ENCODE assay signal across 8 mouse cellular contexts in genomic region chr5:134965473-134965851, GRCm38 (mm10). TPM values are rescaled to one million over a fixed set of nuclear protein-coding genes. Genes with fewer than 3 reads are reported as not detected.
A peak's percentile ranks its signal among the peaks of the same experiment; 100 is the strongest.
DNase-seq lines count a peak whose midpoint lies in the region; ATAC-seq and TF ChIP-seq lines count a peak whose summit lies in the region.

No protein-coding gene starts in this region.

- peak; percentile 83 for TF ChIP-seq RAD21 in MEL (IDR thresholded peaks at IDR 0.05; ENCODE audit: low read depth, low read length)

- peaks cover 0 to 3% of the 10 kb centered on the region in 2 experiments; a peak in 2 of 4 replicates for H3K36me3 ChIP-seq in MEL (ENCODE audit: control insufficient read depth in 1 of 2, insufficient read depth in 2 of 2, low read length in 2 of 2)
- H3K36me3 ChIP-seq in forebrain, embryonic 12.5 days (replicated peaks), result no peaks in the 10 kb centered on the region
- H3K36me3 ChIP-seq in liver, postnatal 0 days (replicated peaks; ENCODE audit: insufficient read depth, low read length), result no peaks in the 10 kb centered on the region
- no peaks in the 10 kb centered on the region for H3K36me3 ChIP-seq in neural tube, embryonic 14.5 days (ENCODE audit: control insufficient read depth, insufficient read depth, low read length)

- no peak for ATAC-seq in forebrain, embryonic 12.5 days (ENCODE audit: low FRiP score)
- ATAC-seq in liver, postnatal 0 days, result peak; percentile 64
- no peak for ATAC-seq in neural tube, embryonic 14.5 days (ENCODE audit: low read depth)

- TF ChIP-seq EP300 in MEL (IDR thresholded peaks at IDR 0.05; ENCODE audit: low read depth in 1 of 2, low read length in 2 of 2), result no peak
- TF ChIP-seq EP300 in liver, postnatal 0 days (IDR thresholded peaks at IDR 0.05; ENCODE audit: low read depth), result no peak

- no peaks in the 10 kb centered on the region for H3K79me2 ChIP-seq in MEL (ENCODE audit: control insufficient read depth, insufficient read depth, low read length, poor library complexity)

- peak overlapping the region; percentile 45 for H3K9ac ChIP-seq in MEL (ENCODE audit: control insufficient read depth, low read depth, low read length, poor library complexity, severe bottlenecking)
- H3K9ac ChIP-seq in forebrain, embryonic 12.5 days, result no peak overlapping the region
- no peak overlapping the region; the same call in 1 of the 2 replicates for H3K9ac ChIP-seq in liver, postnatal 0 days (replicated peaks)
- H3K9ac ChIP-seq in neural tube, embryonic 14.5 days (replicated peaks; ENCODE audit: low read depth, low read length), result no peak overlapping the region

- no peaks in the 10 kb centered on the region for H3K9me3 ChIP-seq in MEL (replicated peaks; ENCODE audit: insufficient read depth, low read length)
- H3K9me3 ChIP-seq in forebrain, embryonic 12.5 days, result no peaks in the 10 kb centered on the region
- H3K9me3 ChIP-seq in liver, postnatal 0 days (ENCODE audit: low read length), result no peaks in the 10 kb centered on the region
- H3K9me3 ChIP-seq in neural tube, embryonic 14.5 days (ENCODE audit: control insufficient read depth, low read length), result no peaks in the 10 kb centered on the region

- no peak overlapping the region for H3K27ac ChIP-seq in MEL (ENCODE audit: control insufficient read depth, low read depth, low read length)
- no peak overlapping the region for H3K27ac ChIP-seq in forebrain, embryonic 12.5 days
- peak overlapping the region; percentile 1; the same call in 1 of the 2 replicates for H3K27ac ChIP-seq in liver, postnatal 0 days (ENCODE audit: low read depth)
- H3K27ac ChIP-seq in neural tube, embryonic 14.5 days (ENCODE audit: low read depth, low read length), result no peak overlapping the region

- peak overlapping the region; percentile 34 to 47 for H3K4me3 ChIP-seq in MEL (ENCODE audit: control insufficient read depth in 1 of 2, insufficient read depth in 1 of 2, low read depth in 2 of 2, low read length in 2 of 2)
- peak overlapping the region; percentile 23; the same call in 1 of the 2 replicates for H3K4me3 ChIP-seq in forebrain, embryonic 12.5 days (replicated peaks)
- H3K4me3 ChIP-seq in liver, postnatal 0 days (ENCODE audit: low read depth, low read length), result peak overlapping the region; percentile 44
- H3K4me3 ChIP-seq in neural tube, embryonic 14.5 days (ENCODE audit: low read depth, low read length), result no peak overlapping the region

- WGBS in forebrain, embryonic 12.5 days, result 8% methylated on average over 10 of the region's 10 CpGs
- WGBS in liver, postnatal 0 days (ENCODE audit: insufficient replicate concordance), result 7% methylated on average over 10 of the region's 10 CpGs
- WGBS in neural tube, embryonic 14.5 days, result 4% methylated on average over 10 of the region's 10 CpGs

- DNase-seq in MEL (ENCODE audit: low read depth, low spot score), result peak; percentile 84
- DNase-seq in cerebellum, adult 11 months, result peak; percentile 41
- DNase-seq in heart, postnatal 4 days, result peak; percentile 86
- peak; percentile 32 to 81 for DNase-seq in layer of hippocampus, adult 18-20 months (ENCODE audit: low spot score in 2 of 2)
- peak; percentile 81 for DNase-seq in liver, postnatal 0 days
- peak; percentile 77 for DNase-seq in thymus, postnatal 0 days (ENCODE audit: low spot score)

- H3K4me1 ChIP-seq in MEL (ENCODE audit: control insufficient read depth in 1 of 2, insufficient read depth in 2 of 2, low read length in 2 of 2), result peaks cover 0 to 3% of the 10 kb centered on the region in 2 experiments; a peak in 2 of 4 replicates
- peaks cover 8% of the 10 kb centered on the region for H3K4me1 ChIP-seq in forebrain, embryonic 12.5 days
- H3K4me1 ChIP-seq in liver, postnatal 0 days (ENCODE audit: insufficient read depth), result peaks cover 6% of the 10 kb centered on the region
- H3K4me1 ChIP-seq in neural tube, embryonic 14.5 days (ENCODE audit: control insufficient read depth, insufficient read depth, low read length), result 0 out of 2 replicates have a peak, but pooled peaks cover 2% of the 10 kb centered on the region

- no peak for TF ChIP-seq POLR2A in MEL (IDR thresholded peaks at IDR 0.05; ENCODE audit: control insufficient read depth in 1 of 2, insufficient read depth in 1 of 2, low read depth in 1 of 2, low read length in 2 of 2, poor library complexity in 1 of 2)

- TF ChIP-seq CTCF in MEL (IDR thresholded peaks at IDR 0.05 in 2 of 3, conservative IDR thresholded peaks at IDR 0.05 in 1 of 3; ENCODE audit: control insufficient read depth in 1 of 3, insufficient read depth in 1 of 3, low read depth in 2 of 3, low read length in 3 of 3, poor library complexity in 1 of 3, severe bottlenecking in 1 of 3), result peak; percentile 76 to 95 (median 82)
- TF ChIP-seq CTCF in liver, postnatal 0 days (IDR thresholded peaks at IDR 0.05; ENCODE audit: low read depth), result peak; percentile 93

- H3K4me2 ChIP-seq in forebrain, embryonic 12.5 days, result peak overlapping the region; percentile 49
- H3K4me2 ChIP-seq in liver, postnatal 0 days (ENCODE audit: low read depth, low read length), result peak overlapping the region; percentile 82
- peak overlapping the region; percentile 34 for H3K4me2 ChIP-seq in neural tube, embryonic 14.5 days (ENCODE audit: low read depth, low read length)

- H3K27me3 ChIP-seq in MEL (ENCODE audit: control insufficient read depth in 1 of 2, insufficient read depth in 2 of 2, low read length in 2 of 2), result no peaks in the 10 kb centered on the region; a peak in 1 of 4 replicates
- peaks cover 22% of the 10 kb centered on the region; the same call in 1 of the 2 replicates for H3K27me3 ChIP-seq in forebrain, embryonic 12.5 days
- H3K27me3 ChIP-seq in liver, postnatal 0 days (ENCODE audit: insufficient read depth, low read length), result no peaks in the 10 kb centered on the region
- H3K27me3 ChIP-seq in neural tube, embryonic 14.5 days (ENCODE audit: control insufficient read depth, insufficient read depth, low read length), result no peaks in the 10 kb centered on the region

RNA-seq across cellular contexts. Expression of gene Cldn4, which starts 18.7 kb away (rescaled TPM):
- total RNA-seq in MEL (2012; rRNA removed), result 0.08 TPM in 1 of 2 replicates, not detected in the other
- under 1 TPM in 1 of 2 experiments, not detected in 1; 0.04 TPM for polyA plus RNA-seq in MEL (2012; ENCODE audit: insufficient read depth in 1 of 2, insufficient read length in 2 of 2, low read depth in 1 of 2, low replicate concordance in 2 of 2, missing spikeins in 1 of 2)
- polyA plus RNA-seq in forebrain, embryonic 12.5 days (2016; fragmentation: Nextera tagmentation; extraction: Ambion mirVana), result 2.0 and 2.8 TPM in 2 replicates
- under 1 TPM in 1 of 2 experiments, not detected in 1; 0.14 TPM for total RNA-seq in heart, postnatal 4 days (2021)
- not detected for total RNA-seq in layer of hippocampus, adult 18-20 months (2021)
- polyA plus RNA-seq in liver, postnatal 0 days (2015; fragmentation: Nextera tagmentation; extraction: Ambion mirVana), result 0.13 and 0.32 TPM in 2 replicates
- polyA plus RNA-seq in neural tube, embryonic 14.5 days (2014; fragmentation: Nextera tagmentation; extraction: Ambion mirVana), result not detected in 2 replicates
- 32.6 and 35.4 TPM in 2 replicates for polyA plus RNA-seq in thymus, postnatal 0 days (2015; fragmentation: Nextera tagmentation; extraction: Ambion mirVana)

RNA-seq across cellular contexts. Expression of gene Cldn3, which starts 20.6 kb away (rescaled TPM):
- not detected in 2 replicates for total RNA-seq in MEL (2012; rRNA removed)
- 1 to 10 TPM in 1 of 2 experiments, not detected in 1; 1.1 TPM for polyA plus RNA-seq in MEL (2012; ENCODE audit: insufficient read depth in 1 of 2, insufficient read length in 2 of 2, low read depth in 1 of 2, low replicate concordance in 2 of 2, missing spikeins in 1 of 2)
- 6.3 and 7.6 TPM in 2 replicates for polyA plus RNA-seq in forebrain, embryonic 12.5 days (2016; fragmentation: Nextera tagmentation; extraction: Ambion mirVana)
- total RNA-seq in heart, postnatal 4 days (2021), result under 1 TPM; 0.71 to 0.77 TPM
- total RNA-seq in layer of hippocampus, adult 18-20 months (2021), result 1 to 10 TPM in 1 of 2 experiments, under 1 TPM in 1; 0.43 to 1.6 TPM
- polyA plus RNA-seq in liver, postnatal 0 days (2015; fragmentation: Nextera tagmentation; extraction: Ambion mirVana), result 65.0 and 73.7 TPM in 2 replicates
- 0.48 and 0.57 TPM in 2 replicates for polyA plus RNA-seq in neural tube, embryonic 14.5 days (2014; fragmentation: Nextera tagmentation; extraction: Ambion mirVana)
- polyA plus RNA-seq in thymus, postnatal 0 days (2015; fragmentation: Nextera tagmentation; extraction: Ambion mirVana), result 6.4 and 6.8 TPM in 2 replicates

RNA-seq across cellular contexts. Expression of gene Mettl27, which starts 33.3 kb away (rescaled TPM):
- total RNA-seq in MEL (2012; rRNA removed), result 0.75 and 0.96 TPM in 2 replicates
- 1 to 10 TPM in 1 of 2 experiments, not detected in 1; 3.1 TPM for polyA plus RNA-seq in MEL (2012; ENCODE audit: insufficient read depth in 1 of 2, insufficient read length in 2 of 2, low read depth in 1 of 2, low replicate concordance in 2 of 2, missing spikeins in 1 of 2)
- 7.7 and 8.8 TPM in 2 replicates for polyA plus RNA-seq in forebrain, embryonic 12.5 days (2016; fragmentation: Nextera tagmentation; extraction: Ambion mirVana)
- 1 to 10 TPM; 6.2 to 7.1 TPM for total RNA-seq in heart, postnatal 4 days (2021)
- 1 to 10 TPM; 7.5 to 8.6 TPM for total RNA-seq in layer of hippocampus, adult 18-20 months (2021)
- 17.3 and 21.7 TPM in 2 replicates for polyA plus RNA-seq in liver, postnatal 0 days (2015; fragmentation: Nextera tagmentation; extraction: Ambion mirVana)
- polyA plus RNA-seq in neural tube, embryonic 14.5 days (2014; fragmentation: Nextera tagmentation; extraction: Ambion mirVana), result 3.7 and 7.4 TPM in 2 replicates
- 19.9 and 29.5 TPM in 2 replicates for polyA plus RNA-seq in thymus, postnatal 0 days (2015; fragmentation: Nextera tagmentation; extraction: Ambion mirVana)

RNA-seq across cellular contexts. Expression of gene Abhd11, which starts 43.5 kb away (rescaled TPM):
- 43.0 and 55.9 TPM in 2 replicates for total RNA-seq in MEL (2012; rRNA removed)
- polyA plus RNA-seq in MEL (2012; ENCODE audit: insufficient read depth in 1 of 2, insufficient read length in 2 of 2, low read depth in 1 of 2, low replicate concordance in 2 of 2, missing spikeins in 1 of 2), result 10 to 100 TPM in 1 of 2 experiments, not detected in 1; 51.7 TPM
- 42.3 and 43.1 TPM in 2 replicates for polyA plus RNA-seq in forebrain, embryonic 12.5 days (2016; fragmentation: Nextera tagmentation; extraction: Ambion mirVana)
- 10 to 100 TPM; 55.0 to 59.6 TPM for total RNA-seq in heart, postnatal 4 days (2021)
- 10 to 100 TPM; 27.8 to 29.5 TPM for total RNA-seq in layer of hippocampus, adult 18-20 months (2021)
- polyA plus RNA-seq in liver, postnatal 0 days (2015; fragmentation: Nextera tagmentation; extraction: Ambion mirVana), result 47.9 and 49.2 TPM in 2 replicates
- 74.8 and 79.6 TPM in 2 replicates for polyA plus RNA-seq in neural tube, embryonic 14.5 days (2014; fragmentation: Nextera tagmentation; extraction: Ambion mirVana)
- 51.0 and 52.2 TPM in 2 replicates for polyA plus RNA-seq in thymus, postnatal 0 days (2015; fragmentation: Nextera tagmentation; extraction: Ambion mirVana)

RNA-seq across cellular contexts. Expression of gene Cldn13, which starts 50.1 kb away (rescaled TPM):
- total RNA-seq in MEL (2012; rRNA removed), result 5.4 and 13.1 TPM in 2 replicates
- 1 to 10 TPM in 1 of 2 experiments, not detected in 1; 5.7 TPM for polyA plus RNA-seq in MEL (2012; ENCODE audit: insufficient read depth in 1 of 2, insufficient read length in 2 of 2, low read depth in 1 of 2, low replicate concordance in 2 of 2, missing spikeins in 1 of 2)
- 1.1 and 2.0 TPM in 2 replicates for polyA plus RNA-seq in forebrain, embryonic 12.5 days (2016; fragmentation: Nextera tagmentation; extraction: Ambion mirVana)
- total RNA-seq in heart, postnatal 4 days (2021), result not detected
- total RNA-seq in layer of hippocampus, adult 18-20 months (2021), result not detected
- polyA plus RNA-seq in liver, postnatal 0 days (2015; fragmentation: Nextera tagmentation; extraction: Ambion mirVana), result 138 and 152 TPM in 2 replicates
- polyA plus RNA-seq in neural tube, embryonic 14.5 days (2014; fragmentation: Nextera tagmentation; extraction: Ambion mirVana), result 0.32 TPM in 1 of 2 replicates, not detected in the other
- polyA plus RNA-seq in thymus, postnatal 0 days (2015; fragmentation: Nextera tagmentation; extraction: Ambion mirVana), result 4.1 and 5.0 TPM in 2 replicates
